Mouse (Mus musculus): Measurements from ENCODE around the gene Rbm26. TPM values are rescaled to one million over a fixed set of nuclear protein-coding genes. Genes with fewer than 3 reads are reported as not detected.

The Rbm26 gene
- total and polyA plus RNA-seq, 2 experiments = 4.5 to 12.6 TPM

DNA sequence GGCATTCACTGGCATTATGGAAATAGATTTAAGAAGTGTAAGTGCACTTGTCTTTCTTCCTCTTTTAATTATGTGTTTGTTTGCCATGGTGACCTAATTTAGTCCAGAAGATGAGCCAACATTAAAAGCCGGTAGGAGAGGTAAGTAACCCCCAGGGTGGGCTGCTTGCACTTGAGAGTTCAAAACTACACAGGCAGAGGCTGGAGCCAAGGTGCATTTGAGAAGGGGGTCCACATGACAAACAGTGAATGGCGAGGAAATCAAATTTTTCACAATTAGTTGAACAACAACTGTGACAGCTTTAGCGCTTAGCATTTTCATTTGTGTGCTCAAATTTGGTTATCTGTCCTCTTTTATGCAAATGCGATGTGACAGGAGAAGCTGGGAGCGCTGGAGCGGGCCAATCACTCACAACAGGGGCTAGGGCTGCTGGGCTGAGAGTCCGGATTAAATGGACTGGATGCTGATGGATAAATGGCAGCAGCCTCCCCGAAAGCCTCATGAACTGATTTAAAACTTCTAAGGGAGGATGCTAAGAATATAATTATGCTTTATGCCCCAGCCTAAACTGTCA, 92.3 kb downstream of the Rbm26 start:
- 60% methylated on average over 8 of the region's 8 CpGs for WGBS
- no peaks in the 10 kb centered on the region for H3K4me1 ChIP-seq (ENCODE audit: control insufficient read depth, insufficient read depth, low read length)
- H3K27me3 ChIP-seq (ENCODE audit: control insufficient read depth, insufficient read depth, low read length) = no peaks in the 10 kb centered on the region
- no peak for TF ChIP-seq CTCF (IDR thresholded peaks at IDR 0.05; ENCODE audit: low read depth, low read length)
- no peak for TF ChIP-seq POLR2A (IDR thresholded peaks at IDR 0.05; ENCODE audit: extremely low read depth, insufficient read depth, low read length)
- H3K9ac ChIP-seq (ENCODE audit: low read depth, low read length) = no peak overlapping the region
- H3K4me3 ChIP-seq (ENCODE audit: insufficient read depth, low read depth, low read length) = no peak overlapping the region
- no peak for DNase-seq (ENCODE audit: extremely low read depth, low read depth, low spot score)
- H3K36me3 ChIP-seq (ENCODE audit: control insufficient read depth, insufficient read depth, low read length) = no peaks in the 10 kb centered on the region
- H3K79me2 ChIP-seq (ENCODE audit: control insufficient read depth, insufficient read depth, low read length) = no peaks in the 10 kb centered on the region
- no peak overlapping the region for H3K27ac ChIP-seq (replicated peaks; ENCODE audit: insufficient read depth, low read depth, low read length)

DNA sequence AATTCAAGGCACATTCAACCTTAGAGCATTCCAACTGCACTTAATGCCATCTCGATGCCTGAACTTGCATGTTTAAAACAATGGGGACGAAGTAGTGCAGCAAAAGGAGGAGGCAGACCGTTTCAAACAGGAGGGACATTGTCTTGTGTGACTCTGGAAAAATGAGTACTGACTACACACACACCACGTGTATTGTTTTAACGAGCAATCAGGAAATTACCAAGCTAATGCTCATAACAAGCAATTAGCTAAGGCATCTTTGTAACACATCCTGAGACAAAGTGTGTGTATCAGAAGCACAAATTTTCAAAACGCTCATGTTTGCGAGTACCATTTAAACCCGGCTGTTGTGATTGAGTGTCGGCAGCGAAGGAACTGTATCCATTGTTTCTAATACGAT, 93.0 kb downstream of the Rbm26 start:
- Histone ChIP-seq H3K4me3 (ENCODE audit: insufficient read depth, low read depth, low read length) (no peak overlapping the region), H3K27me3 (ENCODE audit: control insufficient read depth, insufficient read depth, low read length) (no peaks in the 10 kb centered on the region), H3K4me1 (ENCODE audit: control insufficient read depth, insufficient read depth, low read length) (no peaks in the 10 kb centered on the region), H3K27ac (replicated peaks; ENCODE audit: insufficient read depth, low read depth, low read length) (no peak overlapping the region), H3K9ac (ENCODE audit: low read depth, low read length) (no peak overlapping the region), H3K79me2 (ENCODE audit: control insufficient read depth, insufficient read depth, low read length) (no peaks in the 10 kb centered on the region), H3K36me3 (ENCODE audit: control insufficient read depth, insufficient read depth, low read length) (no peaks in the 10 kb centered on the region)
- no peak for TF ChIP-seq POLR2A (IDR thresholded peaks at IDR 0.05; ENCODE audit: extremely low read depth, insufficient read depth, low read length)
- no peak for TF ChIP-seq CTCF (IDR thresholded peaks at IDR 0.05; ENCODE audit: low read depth, low read length)
- DNase-seq (ENCODE audit: extremely low read depth, low read depth, low spot score) = no peak
- 86% methylated on average over 11 of the region's 11 CpGs for WGBS

DNA sequence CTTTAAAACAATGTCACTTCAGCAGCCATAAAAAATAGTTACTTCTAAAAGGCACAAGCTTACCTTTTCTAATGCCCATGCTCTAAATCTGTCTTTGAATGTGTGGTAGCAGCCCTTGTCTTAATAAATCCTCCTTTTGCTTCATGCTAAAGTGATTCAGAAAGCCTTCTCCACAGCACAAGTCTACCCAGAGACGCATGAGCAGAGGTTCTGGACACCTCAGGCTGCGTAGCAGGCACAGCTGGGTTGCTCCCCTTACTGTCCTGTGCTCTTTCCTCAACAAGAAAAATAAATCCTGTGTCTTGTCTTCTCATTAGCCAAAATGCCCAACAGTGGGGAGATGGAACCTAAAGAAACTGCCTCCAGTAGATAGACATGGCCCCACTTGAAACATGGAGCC, 102.4 kb downstream of the Rbm26 start:
- DNase-seq (ENCODE audit: extremely low read depth, low read depth, low spot score) = no peak
- TF ChIP-seq CTCF (IDR thresholded peaks at IDR 0.05; ENCODE audit: low read depth, low read length) (no peak), POLR2A (IDR thresholded peaks at IDR 0.05; ENCODE audit: extremely low read depth, insufficient read depth, low read length) (no peak)
- Histone ChIP-seq H3K36me3 (ENCODE audit: control insufficient read depth, insufficient read depth, low read length) (no peaks in the 10 kb centered on the region), H3K27me3 (ENCODE audit: control insufficient read depth, insufficient read depth, low read length) (no peaks in the 10 kb centered on the region), H3K79me2 (ENCODE audit: control insufficient read depth, insufficient read depth, low read length) (no peaks in the 10 kb centered on the region), H3K4me3 (ENCODE audit: insufficient read depth, low read depth, low read length) (no peak overlapping the region), H3K4me1 (ENCODE audit: control insufficient read depth, insufficient read depth, low read length) (no peaks in the 10 kb centered on the region), H3K9ac (ENCODE audit: low read depth, low read length) (no peak overlapping the region), H3K27ac (replicated peaks; ENCODE audit: insufficient read depth, low read depth, low read length) (no peak overlapping the region)
- WGBS = 85% methylated on average over 2 of the region's 2 CpGs

DNA sequence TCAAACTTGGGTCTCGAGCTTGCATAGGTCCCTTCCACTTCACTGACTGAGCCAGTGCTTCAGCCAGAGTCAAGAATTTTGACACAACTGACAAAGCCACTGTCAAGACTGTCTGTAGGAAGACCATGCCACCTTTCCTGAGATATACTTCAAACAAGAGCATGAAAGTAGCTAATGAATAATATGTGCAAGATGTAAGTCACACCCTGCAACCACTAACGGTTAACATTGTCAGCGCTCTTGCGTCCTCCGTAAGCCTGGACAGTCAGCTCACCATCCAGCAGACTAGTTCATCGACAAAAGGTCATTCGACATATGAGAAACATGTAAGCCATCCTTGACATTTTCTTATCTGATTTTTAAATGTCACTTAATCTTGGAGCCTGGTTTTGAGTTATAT, 102.8 kb downstream of the Rbm26 start:
- 92% methylated on average over 7 of the region's 7 CpGs for WGBS
- no peaks in the 10 kb centered on the region for H3K27me3 ChIP-seq (ENCODE audit: control insufficient read depth, insufficient read depth, low read length)
- H3K79me2 ChIP-seq (ENCODE audit: control insufficient read depth, insufficient read depth, low read length) = no peaks in the 10 kb centered on the region
- no peak overlapping the region for H3K27ac ChIP-seq (replicated peaks; ENCODE audit: insufficient read depth, low read depth, low read length)
- H3K9ac ChIP-seq (ENCODE audit: low read depth, low read length) = no peak overlapping the region
- no peak overlapping the region for H3K4me3 ChIP-seq (ENCODE audit: insufficient read depth, low read depth, low read length)
- no peaks in the 10 kb centered on the region for H3K4me1 ChIP-seq (ENCODE audit: control insufficient read depth, insufficient read depth, low read length)
- no peak for DNase-seq (ENCODE audit: extremely low read depth, low read depth, low spot score)
- no peak for TF ChIP-seq POLR2A (IDR thresholded peaks at IDR 0.05; ENCODE audit: extremely low read depth, insufficient read depth, low read length)
- TF ChIP-seq CTCF (IDR thresholded peaks at IDR 0.05; ENCODE audit: low read depth, low read length) = no peak
- no peaks in the 10 kb centered on the region for H3K36me3 ChIP-seq (ENCODE audit: control insufficient read depth, insufficient read depth, low read length)

- Histone ChIP-seq H3K27ac (replicated peaks; ENCODE audit: insufficient read depth, low read depth, low read length) (no peak overlapping the region), H3K4me1 (ENCODE audit: control insufficient read depth, insufficient read depth, low read length) (no peaks in the 10 kb centered on the region), H3K4me3 (ENCODE audit: insufficient read depth, low read depth, low read length) (no peak overlapping the region), H3K36me3 (ENCODE audit: control insufficient read depth, insufficient read depth, low read length) (no peaks in the 10 kb centered on the region), H3K27me3 (ENCODE audit: control insufficient read depth, insufficient read depth, low read length) (no peaks in the 10 kb centered on the region; the same call in 1 of the 2 replicates), H3K9ac (ENCODE audit: low read depth, low read length) (no peak overlapping the region), H3K79me2 (ENCODE audit: control insufficient read depth, insufficient read depth, low read length) (no peaks in the 10 kb centered on the region)
- DNase-seq (ENCODE audit: extremely low read depth, low read depth, low spot score) = no peak
- no peak for TF ChIP-seq CTCF (IDR thresholded peaks at IDR 0.05; ENCODE audit: low read depth, low read length)
- TF ChIP-seq POLR2A (IDR thresholded peaks at IDR 0.05; ENCODE audit: extremely low read depth, insufficient read depth, low read length) = no peak
- WGBS = 58% methylated on average over 14 of the region's 14 CpGs
Observed at GRCm38 (mm10) chr14:105071010-105071509, 106.1 kb downstream of the Rbm26 start.

DNA sequence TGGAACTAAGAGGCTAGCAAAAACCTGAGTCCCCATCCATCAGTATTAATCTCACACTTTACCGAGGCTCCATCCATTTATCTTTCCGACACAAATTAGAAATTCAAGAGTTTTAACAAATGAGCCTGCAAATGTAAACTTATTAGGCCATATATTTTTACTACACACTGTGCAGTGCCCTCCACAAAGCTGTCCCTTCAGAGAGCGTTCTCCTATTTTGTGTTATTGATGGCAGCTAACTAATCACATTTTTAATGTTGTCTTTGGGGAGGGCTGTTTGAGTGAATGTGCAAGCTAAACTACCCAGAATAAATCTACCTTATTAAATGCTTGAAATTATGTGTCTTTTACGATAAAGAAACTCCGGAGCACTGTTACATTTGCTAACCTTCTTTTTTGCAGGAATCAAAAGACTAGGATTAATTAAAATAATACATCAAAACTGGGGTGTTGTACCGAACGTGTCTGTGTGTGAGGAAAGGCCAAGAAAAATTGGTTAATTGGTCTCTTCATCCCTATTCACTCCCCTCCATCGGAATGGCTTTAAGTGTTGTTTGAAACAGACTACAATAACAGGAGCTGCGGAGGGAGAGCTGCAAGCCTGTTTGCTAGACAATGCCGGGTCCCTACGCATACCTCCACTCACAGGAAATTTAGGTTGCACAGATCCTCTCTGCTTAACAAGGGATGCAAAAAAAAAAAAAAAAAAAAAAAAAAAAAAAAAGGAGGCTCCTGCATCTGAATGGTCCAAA, 106.7 kb downstream of the Rbm26 start:
- DNase-seq (ENCODE audit: extremely low read depth, low read depth, low spot score) = no peak
- TF ChIP-seq POLR2A (IDR thresholded peaks at IDR 0.05; ENCODE audit: extremely low read depth, insufficient read depth, low read length) = no peak
- TF ChIP-seq CTCF (IDR thresholded peaks at IDR 0.05; ENCODE audit: low read depth, low read length) = no peak

More for the DNA sequence above, 106.7 kb downstream of the Rbm26 start:
- Histone ChIP-seq H3K27ac (replicated peaks; ENCODE audit: insufficient read depth, low read depth, low read length) (no peak overlapping the region), H3K27me3 (ENCODE audit: control insufficient read depth, insufficient read depth, low read length) (no peaks in the 10 kb centered on the region; the same call in 1 of the 2 replicates), H3K36me3 (ENCODE audit: control insufficient read depth, insufficient read depth, low read length) (no peaks in the 10 kb centered on the region), H3K4me3 (ENCODE audit: insufficient read depth, low read depth, low read length) (no peak overlapping the region), H3K9ac (ENCODE audit: low read depth, low read length) (no peak overlapping the region), H3K79me2 (ENCODE audit: control insufficient read depth, insufficient read depth, low read length) (no peaks in the 10 kb centered on the region), H3K4me1 (ENCODE audit: control insufficient read depth, insufficient read depth, low read length) (no peaks in the 10 kb centered on the region)
- WGBS = 80% methylated on average over 11 of the region's 11 CpGs
